Mouse (Mus musculus) midbrain, postnatal 0 days (tissue): ENCODE results near the gene Stx7. TPM values are rescaled to one million over a fixed set of nuclear protein-coding genes. Genes with fewer than 3 reads are reported as not detected.

Source experiments
- ATAC-seq: fragments of 200-750 bp; cut with Nextera tagmentation; 2 replicates; pipeline ENCODE4 v1.8.0; 2017; ENCODE audit warnings: moderate number of reproducible peaks, mild to moderate bottlenecking, moderate TSS enrichment, moderate library complexity; ENCODE audit not compliant: low FRiP score
- DNase-seq: peaks from one replicate; pipeline ENCODE4 v3.0.0-alpha.2; 2015; ENCODE audit warnings: low spot score
- H3K27ac ChIP-seq: fragments of 300-500 bp; sonication (generic); 2 replicates; pipeline ENCODE4 v1.5.1; 2014; ENCODE audit warnings: low read depth, mild to moderate bottlenecking, low read length, mixed read lengths
- H3K27me3 ChIP-seq: fragments of 300-500 bp; sonication (generic); 2 replicates; pipeline ENCODE4 v1.6.1; 2014; ENCODE audit warnings: low read length, control low read depth, mixed read lengths; ENCODE audit not compliant: insufficient read depth
- H3K36me3 ChIP-seq: fragments of 300-500 bp; sonication (generic); 2 replicates; pipeline ENCODE4 v1.6.1; 2014; ENCODE audit warnings: low read length, control low read depth, mixed read lengths; ENCODE audit not compliant: insufficient read depth
- H3K4me1 ChIP-seq: fragments of 300-500 bp; sonication (generic); 2 replicates; pipeline ENCODE4 v1.6.1; 2014; ENCODE audit warnings: mild to moderate bottlenecking, control low read depth, antibody characterized with exemption, low read length, mixed read lengths; ENCODE audit not compliant: insufficient read depth
- H3K4me2 ChIP-seq: fragments of 300-500 bp; sonication (generic); 2 replicates; pipeline ENCODE4 v1.6.1; 2014; ENCODE audit warnings: low read depth, mild to moderate bottlenecking, low read length, mixed read lengths; ENCODE audit not compliant: poor library complexity, severe bottlenecking
- H3K4me3 ChIP-seq: fragments of 300-500 bp; sonication (generic); 2 replicates; pipeline ENCODE4 v1.5.1; 2014; ENCODE audit warnings: low read depth, mild to moderate bottlenecking, low read length, moderate library complexity
- H3K9ac ChIP-seq: fragments of 300-500 bp; sonication (generic); replicated peaks from 2 replicates; pipeline ENCODE4 v1.6.1; 2014; ENCODE audit warnings: mild to moderate bottlenecking, low read length, moderate library complexity, mixed read lengths; ENCODE audit not compliant: poor library complexity, severe bottlenecking
- H3K9me3 ChIP-seq: fragments of 300-500 bp; sonication (generic); 2 replicates; pipeline ENCODE4 v1.6.1; 2016; ENCODE audit warnings: low read length, control low read depth
- CTCF ChIP-seq: IDR thresholded peaks from 2 replicates; pipeline ENCODE4 v1.5.1; 2016; ENCODE audit warnings: antibody characterized with exemption, mild to moderate bottlenecking
- WGBS: fragments of 180-500 bp; shearing (Covaris S2); extraction: QIAGEN DNeasy Blood & Tissue Kit; methylation state at CpG from one replicate; pipeline ENCODE4 v1.1.7; 2014; 5-methylcytosine and 5-hydroxymethylcytosine counted together
- polyA plus RNA-seq: library from polyadenylated mRNA; unstranded; fragments of >200 nt; fragmentation: Nextera tagmentation; extraction: Ambion mirVana; gene quantifications from 2 replicates; pipeline ENCODE4 v1.2.1, GENCODE M21; 2015
- total RNA-seq: library from RNA; depleted of rRNA; stranded (reverse); fragments of >200 nt; gene quantifications from 2 replicates; pipeline ENCODE4 v1.2.3, GENCODE M21; 2014

Gene Stx7
- total and polyA plus RNA-seq, 2 experiments from 2014 or later = 144 to 358 TPM

DNA sequence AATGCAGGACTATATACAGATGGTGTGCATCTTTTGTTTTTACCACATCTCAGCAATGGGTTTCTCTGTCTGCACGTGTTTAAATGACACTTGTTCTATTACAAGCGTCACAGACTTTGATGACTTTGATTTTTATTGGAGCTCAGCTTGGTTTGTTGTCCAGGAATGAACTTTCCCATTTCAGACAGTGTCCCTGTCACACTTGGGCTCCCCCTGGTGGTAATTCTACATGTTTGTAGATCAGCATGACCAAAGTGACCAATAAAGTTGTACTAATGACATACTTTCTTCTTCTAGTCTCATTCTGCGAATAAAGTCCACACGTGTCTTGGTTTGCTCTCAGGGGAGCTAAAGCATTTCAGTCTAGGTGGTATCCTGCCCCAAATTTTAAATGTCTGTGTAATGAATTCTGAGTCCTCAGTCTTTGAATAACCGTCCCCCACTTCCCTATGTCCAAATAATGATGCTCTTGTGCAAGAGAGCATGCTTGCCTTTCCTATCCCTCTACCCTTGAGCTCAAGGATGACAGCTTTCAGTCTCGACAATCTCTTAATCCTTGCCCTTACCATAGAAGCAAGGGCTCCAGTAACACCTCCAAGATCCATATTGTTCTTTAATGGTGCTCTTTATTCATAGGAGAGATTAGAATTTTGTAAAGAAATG, 37.9 kb upstream of the Stx7 start:
- 53% methylated on average over 6 of the region's 6 CpGs for WGBS
- TF ChIP-seq CTCF = peak; percentile 82
- ATAC-seq (no peak), DNase-seq (peak; percentile 71)
- H3K27ac ChIP-seq = no peak overlapping the region
- no peak overlapping the region for H3K9ac ChIP-seq
- H3K9me3 ChIP-seq = no peaks in the 10 kb centered on the region
- no peaks in the 10 kb centered on the region for H3K36me3 ChIP-seq
- no peak overlapping the region for H3K4me2 ChIP-seq
- no peaks in the 10 kb centered on the region for H3K27me3 ChIP-seq
- no peaks in the 10 kb centered on the region for H3K4me1 ChIP-seq
- no peak overlapping the region for H3K4me3 ChIP-seq

- Histone ChIP-seq H3K4me2 (peak overlapping the region; percentile 28; the same call in 1 of the 2 replicates), H3K27ac (no peak overlapping the region), H3K36me3 (no peaks in the 10 kb centered on the region), H3K27me3 (no peaks in the 10 kb centered on the region), H3K9ac (no peak overlapping the region), H3K4me1 (no peaks in the 10 kb centered on the region), H3K4me3 (no peak overlapping the region), H3K9me3 (no peaks in the 10 kb centered on the region)
- peak; percentile 90 for TF ChIP-seq CTCF
- WGBS = 27% methylated on average over 9 of the region's 9 CpGs
- DNase-seq = peak; percentile 93
- peak; percentile 80; the same call in 1 of the 2 replicates for ATAC-seq
Measured at GRCm38 (mm10) chr10:24131451-24132262, 17.4 kb upstream of the Stx7 start.

GRCm38 (mm10) chr10:24132273-24132672, 16.8 kb upstream of the Stx7 start:
- no peak for TF ChIP-seq CTCF
- Histone ChIP-seq H3K9me3 (no peaks in the 10 kb centered on the region), H3K4me2 (no peak overlapping the region), H3K4me3 (no peak overlapping the region), H3K27me3 (no peaks in the 10 kb centered on the region), H3K4me1 (no peaks in the 10 kb centered on the region), H3K27ac (no peak overlapping the region), H3K36me3 (no peaks in the 10 kb centered on the region), H3K9ac (no peak overlapping the region)
- 14% methylated on average over 5 of the region's 5 CpGs for WGBS
- DNase-seq (no peak), ATAC-seq (no peak)

- H3K9me3 ChIP-seq = no peaks in the 10 kb centered on the region
- ATAC-seq = no peak
- no peak overlapping the region for H3K4me3 ChIP-seq
- no peak for DNase-seq
- no peak for TF ChIP-seq CTCF
- no peak overlapping the region for H3K4me2 ChIP-seq
- 57% methylated on average over 2 of the region's 2 CpGs for WGBS
- no peak overlapping the region for H3K9ac ChIP-seq
- H3K36me3 ChIP-seq = no peaks in the 10 kb centered on the region
- H3K27me3 ChIP-seq = no peaks in the 10 kb centered on the region
- no peaks in the 10 kb centered on the region for H3K4me1 ChIP-seq
- H3K27ac ChIP-seq = no peak overlapping the region
Measured at GRCm38 (mm10) chr10:24133132-24133531, 16.0 kb upstream of the Stx7 start.

GRCm38 (mm10) chr10:24134071-24134645, 14.9 kb upstream of the Stx7 start:
- H3K4me1 ChIP-seq = no peaks in the 10 kb centered on the region
- H3K27ac ChIP-seq = no peak overlapping the region
- no peaks in the 10 kb centered on the region for H3K27me3 ChIP-seq
- no peak overlapping the region for H3K4me2 ChIP-seq
- TF ChIP-seq CTCF = no peak
- no peaks in the 10 kb centered on the region for H3K9me3 ChIP-seq
- ATAC-seq (no peak), DNase-seq (no peak)
- H3K4me3 ChIP-seq = no peak overlapping the region
- H3K36me3 ChIP-seq = no peaks in the 10 kb centered on the region
- H3K9ac ChIP-seq = no peak overlapping the region
- 66% methylated on average over 7 of the region's 7 CpGs for WGBS
